ENCODE assay signal across 20 mouse cellular contexts in genomic region chr11:84774870-84775514, GRCm38 (mm10). TPM values are rescaled to one million over a fixed set of nuclear protein-coding genes. Genes with fewer than 3 reads are reported as not detected.
A peak's percentile ranks its signal among the peaks of the same experiment; 100 is the strongest.
DNase-seq lines count a peak whose midpoint lies in the region; ATAC-seq and TF ChIP-seq lines count a peak whose summit lies in the region.
"Had no signal": no experiment of that assay in that cellular context is flagged by ENCODE, and none has a peak within 500 bp of the region (broad histone marks: within the 10 kb centered on the region; RNA-seq: fewer than 3 reads in every experiment).

No protein-coding gene starts in this region.

- peaks cover 7% of the 10 kb centered on the region; the same call in 1 of the 2 replicates for H3K27me3 ChIP-seq in lung, embryonic 14.5 days (ENCODE audit: insufficient read depth, low read length)
- H3K27me3 ChIP-seq in hindbrain, embryonic 12.5 days, result peaks cover 29% of the 10 kb centered on the region
- peaks cover 2% of the 10 kb centered on the region; the same call in 1 of the 2 replicates for H3K27me3 ChIP-seq in midbrain, embryonic 11.5 days (ENCODE audit: control insufficient read depth, insufficient read depth, low read length)
- no peaks in the 10 kb centered on the region for H3K27me3 ChIP-seq in neural tube, embryonic 14.5 days (ENCODE audit: control insufficient read depth, insufficient read depth, low read length)
- peaks cover 26% of the 10 kb centered on the region for H3K27me3 ChIP-seq in heart, embryonic 12.5 days (replicated peaks)
- H3K27me3 ChIP-seq: stomach, embryonic 15.5 days had no signal

- no peak overlapping the region for H3K27ac ChIP-seq in lung, embryonic 14.5 days (ENCODE audit: low read depth)
- peak overlapping the region; percentile 80 for H3K27ac ChIP-seq in hindbrain, embryonic 12.5 days
- H3K27ac ChIP-seq in midbrain, embryonic 11.5 days (ENCODE audit: low read depth, low read length), result peak overlapping the region; percentile 27; the same call in 1 of the 2 replicates
- H3K27ac ChIP-seq in neural tube, embryonic 14.5 days (ENCODE audit: low read depth, low read length), result 0 out of 2 replicates have a peak overlapping the region, but pooled peaks have one; percentile 2
- H3K27ac ChIP-seq in layer of hippocampus, adult 2 months, result no peak overlapping the region
- H3K27ac ChIP-seq in left cerebral cortex, adult 2 months, result no peak overlapping the region
- no peak overlapping the region for H3K27ac ChIP-seq in heart, embryonic 12.5 days (ENCODE audit: poor library complexity, severe bottlenecking)
- H3K27ac ChIP-seq: heart, adult 2 months; stomach, embryonic 15.5 days had no signal

- DNase-seq in lung, embryonic 14.5 days, result peak; percentile 27
- DNase-seq in lung, adult 18-20 months, result no peak
- no peak for DNase-seq in midbrain, embryonic 11.5 days (ENCODE audit: low spot score, missing footprints)
- no peak for DNase-seq in layer of hippocampus, adult 2 months (ENCODE audit: low spot score in 2 of 2)
- DNase-seq in left cerebral cortex, adult 2 months (ENCODE audit: extremely low spot score in 1 of 2, low spot score in 2 of 2), result no peak
- DNase-seq: adrenal gland, adult 8-10 months; cerebellum, adult 11 months; cerebellum, postnatal 25 days; gastrocnemius, postnatal 14 days; heart, adult 2 months; liver; liver, postnatal 0 days; lung, postnatal 36 days; right cerebral cortex, adult 18-20 months; spleen, adult 18-20 months had no signal

- no peak for TF ChIP-seq CTCF in lung, embryonic 14.5 days (IDR thresholded peaks at IDR 0.05; ENCODE audit: low read depth)
- no peak for TF ChIP-seq CTCF in layer of hippocampus, adult 2 months (conservative IDR thresholded peaks at IDR 0.05)
- no peak for TF ChIP-seq CTCF in left cerebral cortex, adult 2 months (IDR thresholded peaks at IDR 0.05)

- no peak overlapping the region for H3K4me2 ChIP-seq in lung, embryonic 14.5 days
- H3K4me2 ChIP-seq in hindbrain, embryonic 12.5 days (replicated peaks), result no peak overlapping the region; the same call in 1 of the 2 replicates
- no peak overlapping the region for H3K4me2 ChIP-seq in midbrain, embryonic 11.5 days
- H3K4me2 ChIP-seq in neural tube, embryonic 14.5 days (ENCODE audit: low read depth, low read length), result no peak overlapping the region
- H3K4me2 ChIP-seq in heart, embryonic 12.5 days, result no peak overlapping the region
- H3K4me2 ChIP-seq: stomach, embryonic 15.5 days had no signal

- H3K9me3 ChIP-seq in lung, embryonic 14.5 days (ENCODE audit: low read depth, low read length), result no peaks in the 10 kb centered on the region
- H3K9me3 ChIP-seq in hindbrain, embryonic 12.5 days (replicated peaks), result no peaks in the 10 kb centered on the region
- H3K9me3 ChIP-seq in midbrain, embryonic 11.5 days (ENCODE audit: control insufficient read depth, low read length), result no peaks in the 10 kb centered on the region
- no peaks in the 10 kb centered on the region for H3K9me3 ChIP-seq in neural tube, embryonic 14.5 days (ENCODE audit: control insufficient read depth, low read length)
- no peaks in the 10 kb centered on the region for H3K9me3 ChIP-seq in heart, embryonic 12.5 days (replicated peaks)
- H3K9me3 ChIP-seq: stomach, embryonic 15.5 days had no signal

- no peak for ATAC-seq in lung, embryonic 14.5 days (ENCODE audit: insufficient read depth)
- peak; percentile 50; the same call in 1 of the 2 replicates for ATAC-seq in hindbrain, embryonic 12.5 days (ENCODE audit: low FRiP score)
- no peak for ATAC-seq in midbrain, embryonic 11.5 days (ENCODE audit: low FRiP score)
- no peak for ATAC-seq in neural tube, embryonic 14.5 days (ENCODE audit: low read depth)
- ATAC-seq in heart, embryonic 12.5 days (ENCODE audit: insufficient number of reproducible peaks, low FRiP score), result no peak
- ATAC-seq: inflammation-experienced regulatory T-cells, adult 6 months; liver, postnatal 0 days had no signal

- no peak overlapping the region for H3K4me3 ChIP-seq in lung, embryonic 14.5 days (ENCODE audit: low read depth, low read length)
- no peak overlapping the region for H3K4me3 ChIP-seq in hindbrain, embryonic 12.5 days
- no peak overlapping the region for H3K4me3 ChIP-seq in midbrain, embryonic 11.5 days (ENCODE audit: low read depth, low read length)
- H3K4me3 ChIP-seq in neural tube, embryonic 14.5 days (ENCODE audit: low read depth, low read length), result no peak overlapping the region
- no peak overlapping the region for H3K4me3 ChIP-seq in layer of hippocampus, adult 2 months
- no peak overlapping the region for H3K4me3 ChIP-seq in left cerebral cortex, adult 2 months
- H3K4me3 ChIP-seq in heart, embryonic 12.5 days, result no peak overlapping the region
- H3K4me3 ChIP-seq: heart, adult 2 months; stomach, embryonic 15.5 days had no signal

- no peaks in the 10 kb centered on the region for H3K36me3 ChIP-seq in lung, embryonic 14.5 days (ENCODE audit: insufficient read depth)
- no peaks in the 10 kb centered on the region for H3K36me3 ChIP-seq in hindbrain, embryonic 12.5 days
- H3K36me3 ChIP-seq in midbrain, embryonic 11.5 days (ENCODE audit: control insufficient read depth, insufficient read depth, low read length), result no peaks in the 10 kb centered on the region
- no peaks in the 10 kb centered on the region for H3K36me3 ChIP-seq in neural tube, embryonic 14.5 days (ENCODE audit: control insufficient read depth, insufficient read depth, low read length)
- no peaks in the 10 kb centered on the region for H3K36me3 ChIP-seq in heart, embryonic 12.5 days
- H3K36me3 ChIP-seq: stomach, embryonic 15.5 days had no signal

- intact Hi-C loops in left cerebral cortex, adult 2 months (cut with DNase I), result no loop called here

- H3K9ac ChIP-seq in lung, embryonic 14.5 days, result no peak overlapping the region
- no peak overlapping the region for H3K9ac ChIP-seq in hindbrain, embryonic 12.5 days
- H3K9ac ChIP-seq in midbrain, embryonic 11.5 days (ENCODE audit: low read length), result no peak overlapping the region
- H3K9ac ChIP-seq in neural tube, embryonic 14.5 days (replicated peaks; ENCODE audit: low read depth, low read length), result no peak overlapping the region
- H3K9ac ChIP-seq in heart, embryonic 12.5 days, result no peak overlapping the region
- H3K9ac ChIP-seq: liver, postnatal 0 days; stomach, embryonic 15.5 days had no signal

- no peaks in the 10 kb centered on the region for H3K4me1 ChIP-seq in lung, embryonic 14.5 days (ENCODE audit: insufficient read depth)
- H3K4me1 ChIP-seq in hindbrain, embryonic 12.5 days, result peaks cover 49% of the 10 kb centered on the region
- peaks cover 17% of the 10 kb centered on the region for H3K4me1 ChIP-seq in midbrain, embryonic 11.5 days (ENCODE audit: control insufficient read depth, insufficient read depth, low read length)
- peaks cover 21% of the 10 kb centered on the region; the same call in 1 of the 2 replicates for H3K4me1 ChIP-seq in neural tube, embryonic 14.5 days (ENCODE audit: control insufficient read depth, insufficient read depth, low read length)
- peaks cover 9% of the 10 kb centered on the region for H3K4me1 ChIP-seq in heart, embryonic 12.5 days (replicated peaks)

- whole genome bisulfite sequencing in lung, embryonic 14.5 days, result 42% methylated on average over 13 of the region's 13 CpGs
- WGBS in hindbrain, embryonic 12.5 days, result 45% methylated on average over 13 of the region's 13 CpGs
- WGBS in midbrain, embryonic 11.5 days, result 62% methylated on average over 13 of the region's 13 CpGs
- 30% methylated on average over 13 of the region's 13 CpGs for WGBS in neural tube, embryonic 14.5 days
- WGBS in heart, embryonic 12.5 days, result 61% methylated on average over 13 of the region's 13 CpGs

RNA-seq across cellular contexts. Expression of gene Mrm1, which starts 44.3 kb away (rescaled TPM):
- 7.6 and 12.1 TPM in 2 replicates for polyA plus RNA-seq in lung, embryonic 14.5 days (2014; fragmentation: Nextera tagmentation; extraction: Ambion mirVana)
- 7.9 and 11.0 TPM in 2 replicates for polyA plus RNA-seq in hindbrain, embryonic 12.5 days (2016; fragmentation: Nextera tagmentation; extraction: Ambion mirVana)
- polyA plus RNA-seq in midbrain, embryonic 11.5 days (2014; fragmentation: Nextera tagmentation; extraction: Ambion mirVana), result 10.3 and 11.4 TPM in 2 replicates
- 13.3 and 13.5 TPM in 2 replicates for polyA plus RNA-seq in neural tube, embryonic 14.5 days (2014; fragmentation: Nextera tagmentation; extraction: Ambion mirVana)
- total RNA-seq in layer of hippocampus, adult 2 months (2021), result 10 to 100 TPM in 1 of 2 experiments, 1 to 10 TPM in 1; 8.5 to 16.7 TPM
- total RNA-seq in left cerebral cortex, adult 2 months (2021), result 10 to 100 TPM; 14.4 to 18.2 TPM
- 12.9 and 17.3 TPM in 2 replicates for polyA plus RNA-seq in heart, embryonic 12.5 days (2016; fragmentation: Nextera tagmentation; extraction: Ambion mirVana)

RNA-seq across cellular contexts. Expression of gene Dhrs11, which starts 53.8 kb away (rescaled TPM):
- 11.1 and 11.4 TPM in 2 replicates for polyA plus RNA-seq in lung, embryonic 14.5 days (2014; fragmentation: Nextera tagmentation; extraction: Ambion mirVana)
- 9.1 and 11.4 TPM in 2 replicates for polyA plus RNA-seq in hindbrain, embryonic 12.5 days (2016; fragmentation: Nextera tagmentation; extraction: Ambion mirVana)
- polyA plus RNA-seq in midbrain, embryonic 11.5 days (2014; fragmentation: Nextera tagmentation; extraction: Ambion mirVana), result 12.2 and 12.6 TPM in 2 replicates
- 7.9 and 9.9 TPM in 2 replicates for polyA plus RNA-seq in neural tube, embryonic 14.5 days (2014; fragmentation: Nextera tagmentation; extraction: Ambion mirVana)
- total RNA-seq in layer of hippocampus, adult 2 months (2021), result 1 to 10 TPM; 6.2 TPM
- total RNA-seq in left cerebral cortex, adult 2 months (2021), result 1 to 10 TPM; 7.2 to 7.8 TPM
- polyA plus RNA-seq in heart, embryonic 12.5 days (2016; fragmentation: Nextera tagmentation; extraction: Ambion mirVana), result 25.2 and 26.8 TPM in 2 replicates

Comparison
In these comparisons a context has a peak if more than half of its experiments do, and no peak if none do; other contexts are left out.
1. H3K27ac ChIP-seq: peak in hindbrain, embryonic 12.5 days (single experiment), midbrain, embryonic 11.5 days (single experiment) and neural tube, embryonic 14.5 days (single experiment); none in lung, embryonic 14.5 days (single experiment), layer of hippocampus, adult 2 months (single experiment), left cerebral cortex, adult 2 months (single experiment) and heart, embryonic 12.5 days (single experiment).